Comparison of ENCODE assay signal across 8 mouse cellular contexts in genomic region chrX:7883841-7884567, GRCm38 (mm10). TPM values are rescaled to one million over a fixed set of nuclear protein-coding genes. Genes with fewer than 3 reads are reported as not detected.
A peak's percentile ranks its signal among the peaks of the same experiment; 100 is the strongest.
DNase-seq lines count a peak whose midpoint lies in the region; ATAC-seq lines count a peak whose summit lies in the region.

Slc35a2 (plus strand) TSS chrX:7884028.

- H3K9me3 ChIP-seq in heart, embryonic 13.5 days, result no peaks in the 10 kb centered on the region
- H3K9me3 ChIP-seq in liver, embryonic 12.5 days (replicated peaks), result no peaks in the 10 kb centered on the region
- H3K9me3 ChIP-seq in stomach, embryonic 15.5 days, result no peaks in the 10 kb centered on the region

- peak; percentile 81 for DNase-seq in CD4-positive helper T cell, adult 2 months (ENCODE audit: low read depth, low spot score)
- DNase-seq in fat pad, adult 2 months (ENCODE audit: extremely low read depth, low read depth, low spot score), result peak; percentile 64
- peak; percentile 87 for DNase-seq in kidney, postnatal 10 days
- peak; percentile 78 to 81 for DNase-seq in natural killer cell, adult 2 months (ENCODE audit: low spot score in 2 of 2)

- peak; percentile 85 for ATAC-seq in heart, embryonic 13.5 days (ENCODE audit: extremely low read depth, insufficient number of reproducible peaks, low FRiP score, low TSS enrichment)
- ATAC-seq in liver, embryonic 12.5 days, result peak; percentile 92
- ATAC-seq in stomach, embryonic 15.5 days (ENCODE audit: insufficient read depth, low FRiP score, low read depth), result peak; percentile 93

- H3K4me1 ChIP-seq in brown adipose tissue, adult 24 weeks (ENCODE audit: control insufficient read depth, insufficient read depth, insufficient read length, low read length), result no peaks in the 10 kb centered on the region
- peaks cover 12% of the 10 kb centered on the region for H3K4me1 ChIP-seq in heart, embryonic 13.5 days
- H3K4me1 ChIP-seq in liver, embryonic 12.5 days, result peaks cover 21% of the 10 kb centered on the region
- no peaks in the 10 kb centered on the region; the same call in 1 of the 2 replicates for H3K4me1 ChIP-seq in stomach, embryonic 15.5 days

- no peaks in the 10 kb centered on the region for H3K27me3 ChIP-seq in heart, embryonic 13.5 days (replicated peaks)
- no peaks in the 10 kb centered on the region for H3K27me3 ChIP-seq in liver, embryonic 12.5 days (replicated peaks)
- no peaks in the 10 kb centered on the region for H3K27me3 ChIP-seq in stomach, embryonic 15.5 days (replicated peaks)

- 6% methylated on average over 49 of the region's 49 CpGs for WGBS in heart, embryonic 13.5 days
- WGBS in liver, embryonic 12.5 days (ENCODE audit: insufficient replicate concordance), result 5% methylated on average over 46 of the region's 49 CpGs
- WGBS in stomach, embryonic 15.5 days, result 12% methylated on average over 49 of the region's 49 CpGs

- peak within 1 kb of the TSS; percentile 86 for H3K4me3 ChIP-seq in brown adipose tissue, adult 24 weeks (ENCODE audit: insufficient read depth, low read depth, low read length)
- peak within 1 kb of the TSS; percentile 65 for H3K4me3 ChIP-seq in heart, embryonic 13.5 days
- H3K4me3 ChIP-seq in liver, embryonic 12.5 days, result peak within 1 kb of the TSS; percentile 74
- H3K4me3 ChIP-seq in stomach, embryonic 15.5 days (replicated peaks), result peak within 1 kb of the TSS; percentile 62

- peak within 1 kb of the TSS; percentile 79 for H3K27ac ChIP-seq in brown adipose tissue, adult 24 weeks (replicated peaks; ENCODE audit: low read depth, low read length)
- H3K27ac ChIP-seq in heart, embryonic 13.5 days (replicated peaks), result peak within 1 kb of the TSS; percentile 87
- peak within 1 kb of the TSS; percentile 76 for H3K27ac ChIP-seq in liver, embryonic 12.5 days
- peak within 1 kb of the TSS; percentile 83 for H3K27ac ChIP-seq in stomach, embryonic 15.5 days

- H3K36me3 ChIP-seq in heart, embryonic 13.5 days, result peaks cover 9% of the 10 kb centered on the region; the same call in 1 of the 2 replicates
- peaks cover 6% of the 10 kb centered on the region; the same call in 1 of the 2 replicates for H3K36me3 ChIP-seq in liver, embryonic 12.5 days
- H3K36me3 ChIP-seq in stomach, embryonic 15.5 days, result no peaks in the 10 kb centered on the region

- H3K9ac ChIP-seq in heart, embryonic 13.5 days, result peak within 1 kb of the TSS; percentile 77
- peak within 1 kb of the TSS; percentile 65 for H3K9ac ChIP-seq in liver, embryonic 12.5 days
- peak within 1 kb of the TSS; percentile 19; the same call in 1 of the 2 replicates for H3K9ac ChIP-seq in stomach, embryonic 15.5 days

- peak within 1 kb of the TSS; percentile 72 for H3K4me2 ChIP-seq in heart, embryonic 13.5 days
- peak within 1 kb of the TSS; percentile 74 for H3K4me2 ChIP-seq in liver, embryonic 12.5 days
- peak within 1 kb of the TSS; percentile 57 for H3K4me2 ChIP-seq in stomach, embryonic 15.5 days

RNA-seq across cellular contexts. Expression of gene Slc35a2, which starts in this region (rescaled TPM):
- 9.2 and 15.3 TPM in 2 replicates for polyA plus RNA-seq in brown adipose tissue, adult 24 weeks (2012; ENCODE audit: insufficient read depth, insufficient read length, missing spikeins)
- polyA plus RNA-seq in heart, embryonic 13.5 days (2015; fragmentation: Nextera tagmentation; extraction: Ambion mirVana), result 24.1 and 25.4 TPM in 2 replicates
- 19.7 and 23.1 TPM in 2 replicates for polyA plus RNA-seq in liver, embryonic 12.5 days (2016; fragmentation: Nextera tagmentation; extraction: Ambion mirVana)
- polyA plus RNA-seq in stomach, embryonic 15.5 days (2015; fragmentation: Nextera tagmentation; extraction: Ambion mirVana), result 39.0 and 39.4 TPM in 2 replicates

Comparison
In these comparisons a context has a peak if more than half of its experiments do, and no peak if none do; other contexts are left out.
1. Peak in every context shown above with its lines: DNase-seq, ATAC-seq, H3K4me3 ChIP-seq and H3K27ac ChIP-seq.
2. H3K9ac ChIP-seq: peak in every context shown above with its lines; median percentile 77 in heart, embryonic 13.5 days; 65 in liver, embryonic 12.5 days; 19 in stomach, embryonic 15.5 days.